Mouse (Mus musculus): ENCODE results near the gene Tecpr1.

Gene Tecpr1

DNA sequence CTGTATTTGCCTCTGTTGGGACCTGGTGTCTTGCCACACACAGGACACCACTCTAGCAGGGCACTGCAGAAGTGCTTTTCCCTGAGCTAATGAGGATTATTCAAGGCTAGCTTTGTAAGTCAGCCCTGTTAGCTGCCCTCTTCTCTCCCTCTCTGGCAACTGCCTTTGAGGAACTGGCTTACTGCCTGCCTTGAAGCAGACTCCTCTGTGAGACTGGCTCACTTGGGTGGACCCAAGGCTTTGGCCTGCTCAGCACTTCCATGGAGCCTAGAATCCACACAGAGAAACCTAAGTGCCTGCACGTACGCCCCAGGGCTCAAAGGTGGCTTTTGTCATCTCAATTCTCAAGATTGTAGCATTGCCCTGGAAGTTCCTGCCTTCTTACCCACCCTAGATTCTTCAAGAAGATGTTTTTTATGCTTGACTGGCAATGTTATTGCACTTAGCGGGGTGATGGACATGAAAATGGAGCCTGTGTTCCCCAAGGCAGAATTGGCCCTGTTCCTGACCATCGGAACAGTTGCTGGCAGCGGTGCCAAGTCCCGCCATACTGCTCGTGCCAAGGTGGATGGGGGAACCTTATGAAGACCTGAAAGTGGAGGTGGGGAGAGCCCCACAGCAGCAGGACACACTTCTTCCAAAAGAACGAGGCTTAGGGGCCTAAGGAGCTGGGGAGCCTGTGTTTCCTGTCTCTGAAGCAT is 54.0 kb downstream of the Tecpr1 start:
- DNase-seq (ENCODE audit: low read depth, low spot score), result no peak

DNA sequence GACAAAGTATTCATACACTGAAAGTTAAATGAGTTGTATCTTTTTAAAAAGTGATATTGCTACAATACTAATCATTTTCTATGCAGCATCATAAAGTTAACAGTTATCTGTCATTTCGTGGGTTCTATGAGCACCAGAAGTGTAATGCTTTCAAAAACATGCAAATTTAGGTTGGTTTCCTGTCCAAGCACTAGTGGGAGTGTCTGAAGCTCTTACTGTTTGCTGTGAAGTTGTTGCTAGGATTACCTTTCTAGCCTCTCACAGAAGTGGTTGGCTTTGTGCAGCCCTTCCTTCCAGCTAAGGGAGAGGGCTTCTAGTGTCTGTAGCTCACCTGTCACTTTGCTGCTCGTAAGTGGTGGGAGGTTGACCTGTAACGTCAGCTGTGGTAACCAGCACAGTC is 57.7 kb downstream of the Tecpr1 start:
- no peak for DNase-seq (ENCODE audit: low read depth, low spot score)

DNA sequence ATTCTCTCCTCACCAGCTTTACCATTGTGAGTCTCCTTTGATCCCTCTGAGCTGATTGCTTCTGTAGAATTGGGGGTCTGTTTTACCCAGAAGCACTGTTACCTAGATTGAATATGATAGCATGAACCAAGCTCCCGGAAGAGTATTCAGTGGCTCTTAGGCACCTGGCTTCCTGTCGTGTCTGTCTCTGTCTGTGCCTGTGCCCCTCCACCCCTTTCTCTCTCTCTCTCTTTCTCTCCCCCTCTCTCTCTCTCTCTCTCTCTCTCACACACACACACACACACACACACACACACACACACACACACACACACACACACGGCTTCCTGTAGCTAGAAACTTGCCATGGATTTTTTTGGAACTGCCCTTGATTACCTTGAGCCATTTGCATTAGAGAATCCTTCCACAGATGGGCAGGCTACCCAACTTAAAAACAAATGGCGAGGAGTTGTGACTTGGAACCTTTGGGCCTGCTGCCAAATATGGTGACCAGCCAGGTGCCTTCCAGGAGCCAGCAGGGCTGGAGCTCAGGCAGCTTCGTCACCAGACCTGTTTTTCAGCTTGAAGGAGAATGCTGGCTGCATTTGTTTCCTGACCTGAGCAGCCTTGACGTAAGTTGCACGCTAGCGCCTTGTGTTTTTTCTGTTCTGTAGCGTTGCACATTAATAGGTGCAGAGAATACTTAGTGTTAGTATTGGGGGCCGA is 60.5 kb downstream of the Tecpr1 start:
- DNase-seq (ENCODE audit: low read depth, low spot score), result no peak

DNA sequence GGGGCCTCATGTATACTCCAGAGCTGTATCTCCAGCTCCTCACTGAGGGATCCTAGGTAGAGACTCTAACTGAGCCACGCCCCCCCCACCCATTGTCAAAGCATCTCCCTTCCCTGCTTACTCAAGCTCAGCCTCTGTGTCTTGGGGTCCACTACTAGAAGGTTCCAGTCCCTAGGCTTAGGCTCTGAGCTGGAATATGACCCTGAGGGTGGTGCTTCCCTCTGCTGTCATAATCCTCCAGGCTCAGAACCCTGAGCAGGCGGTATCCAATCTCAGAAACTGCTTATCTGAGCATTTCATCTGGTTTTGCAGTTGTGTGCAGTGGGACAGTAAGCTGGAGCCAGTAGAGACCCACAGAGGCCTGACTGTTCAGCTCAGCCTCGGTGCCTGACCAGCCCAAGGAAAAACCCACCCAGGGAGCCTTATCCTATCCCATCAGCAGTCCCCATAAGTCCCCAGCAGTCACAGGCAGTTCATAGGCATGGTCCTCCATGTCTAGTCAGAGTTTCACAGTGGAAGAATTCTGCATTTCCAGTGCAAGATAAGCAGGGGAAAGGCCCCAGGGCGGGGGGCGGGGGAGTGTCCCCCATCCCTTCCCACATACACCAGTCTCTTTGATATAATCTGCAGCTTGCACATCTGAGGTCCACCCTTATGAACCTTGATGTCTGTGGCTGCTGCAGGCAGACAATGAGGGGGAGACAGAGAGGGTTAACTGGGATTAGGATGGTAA is 61.2 kb downstream of the Tecpr1 start:
- no peak for DNase-seq (ENCODE audit: low read depth, low spot score)

DNA sequence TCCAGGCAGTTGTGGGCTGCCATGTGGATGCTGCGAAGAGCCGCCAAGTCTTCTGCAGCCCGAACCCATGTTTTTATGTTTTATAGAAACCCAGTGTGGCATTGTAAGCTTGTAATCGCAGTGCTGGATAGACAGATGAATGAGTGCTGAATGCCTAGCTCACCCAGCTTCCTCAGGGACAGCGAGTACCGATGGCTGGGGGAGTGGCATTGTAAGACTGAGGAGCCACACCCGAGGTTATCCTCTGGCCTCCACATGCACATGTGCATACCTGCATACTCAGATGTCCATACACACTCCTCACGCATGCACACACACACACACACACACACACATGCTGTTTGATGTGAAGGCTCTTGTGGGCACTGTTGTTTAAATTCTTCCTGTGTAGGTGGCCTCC is 64.3 kb downstream of the Tecpr1 start:
- DNase-seq (ENCODE audit: low read depth, low spot score), result no peak

DNA sequence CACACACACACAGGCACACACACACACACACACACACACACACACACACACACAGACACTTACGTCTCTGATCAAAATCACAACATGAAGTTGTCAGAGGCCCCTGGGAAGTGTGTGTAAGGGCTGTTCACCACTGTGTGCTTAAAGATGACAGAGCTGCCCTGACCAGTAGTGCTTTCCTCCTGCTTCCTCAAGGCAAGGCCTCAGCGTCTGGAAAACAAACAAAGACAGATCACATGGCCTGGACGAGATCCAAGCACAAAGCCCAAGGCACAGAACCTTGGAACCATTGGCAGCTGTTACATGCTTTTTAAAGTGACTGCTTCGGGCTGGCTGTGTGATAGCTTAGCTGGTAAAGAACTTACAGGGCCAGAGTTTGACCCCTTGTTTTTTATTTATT is 64.8 kb downstream of the Tecpr1 start:
- DNase-seq (ENCODE audit: low read depth, low spot score), result peak; percentile 66

DNA sequence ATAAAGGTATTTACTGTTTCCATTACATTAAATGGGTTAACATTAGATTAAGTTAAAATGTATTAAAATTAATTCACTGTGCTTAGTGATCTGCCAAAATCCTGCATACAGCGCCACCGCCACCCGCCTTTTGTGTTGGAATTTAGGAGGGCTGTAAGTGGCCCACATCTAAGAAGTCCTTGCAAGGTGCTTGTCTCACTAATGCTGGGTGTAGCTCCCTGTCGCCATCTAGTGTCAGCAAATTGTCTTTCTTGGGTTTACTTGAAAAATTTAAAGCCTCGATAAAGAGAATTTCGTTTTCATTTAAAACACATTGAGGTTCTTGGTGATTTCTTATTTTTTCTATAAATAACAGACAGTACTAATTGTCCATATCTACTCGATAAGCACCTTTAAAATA is 68.9 kb downstream of the Tecpr1 start:
- peak; percentile 86 for DNase-seq (ENCODE audit: low read depth, low spot score)

DNA sequence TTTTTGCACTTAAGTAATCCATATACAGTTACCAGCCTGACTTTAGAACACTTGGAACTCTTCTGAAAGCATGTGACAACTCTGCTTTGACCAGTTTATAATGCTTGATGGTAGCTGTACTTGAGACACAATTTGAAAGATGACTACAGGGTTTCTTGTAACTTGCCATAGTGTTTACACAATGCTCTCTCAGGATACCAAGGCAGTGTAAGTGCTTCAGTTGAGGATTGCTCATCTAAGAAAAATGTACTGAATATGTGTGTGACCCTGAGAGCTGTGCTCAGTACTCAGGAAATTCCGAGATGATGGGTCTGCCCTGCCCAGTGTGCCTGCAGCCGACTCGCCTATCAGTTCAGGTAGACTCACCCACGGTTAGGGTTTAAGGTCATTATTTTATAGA is 72.1 kb downstream of the Tecpr1 start:
- peak; percentile 68 for DNase-seq (ENCODE audit: low read depth, low spot score)

DNA sequence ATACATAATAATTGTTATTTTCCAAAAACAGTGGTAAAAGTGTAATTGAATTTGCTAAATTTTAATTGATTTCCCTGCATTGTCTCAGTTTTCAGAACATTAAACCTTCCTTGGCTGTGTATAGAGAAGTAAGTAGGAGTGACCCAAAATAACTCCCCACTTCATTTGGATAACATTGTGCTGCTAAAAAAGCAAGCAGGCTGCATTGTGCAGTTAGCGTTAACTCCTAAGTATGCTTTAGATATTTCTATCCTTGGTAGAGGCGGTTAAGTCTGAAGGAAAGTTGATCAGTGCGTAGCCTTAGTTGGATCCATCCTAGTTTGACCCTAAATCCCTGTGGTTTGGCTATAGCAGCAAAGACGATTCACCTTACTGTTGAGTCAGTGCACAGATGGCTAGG is 73.9 kb downstream of the Tecpr1 start:
- DNase-seq (ENCODE audit: low read depth, low spot score), result no peak

DNA sequence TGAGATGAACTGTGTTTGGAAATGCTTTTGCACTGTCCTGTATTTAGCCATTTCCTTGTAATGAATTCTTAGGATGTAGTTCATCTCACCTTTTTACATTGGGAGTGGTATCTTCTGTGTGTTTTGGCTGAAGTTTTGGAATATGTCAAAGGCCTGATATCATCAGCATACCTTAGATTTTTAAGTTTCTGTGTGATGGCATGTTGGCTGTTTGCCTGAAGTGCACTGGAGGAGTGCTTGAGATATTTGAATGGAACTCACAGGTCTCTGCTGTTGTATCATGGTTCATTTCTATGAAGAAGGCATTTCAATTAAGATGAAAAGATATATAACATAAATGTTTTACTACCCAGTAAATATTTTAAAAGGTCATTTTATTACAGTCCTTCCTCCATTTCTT is 76.5 kb downstream of the Tecpr1 start:
- DNase-seq (ENCODE audit: low read depth, low spot score), result peak; percentile 20
